Mouse (Mus musculus) cerebellum, postnatal 4 days (tissue): ENCODE measurements at regions not wholly inside any gene's neighbourhood (a gene's known extent, or its start where the extent isn't known, plus 50 kb on each side); places are given as distances from the start of the nearest gene placed in this dataset.

Experiments
- DNase-seq, 2 experiments: peaks; one replicate each; pipeline ENCODE4 v3.0.0; 2022; ENCODE audit warnings: low spot score in 2 of 2, mixed read lengths in 1 of 2

GRCm38 (mm10) chr5:120251697-120252401 is 135.6 kb downstream of the Rbm19 start:
- DNase-seq: no peak

DNA sequence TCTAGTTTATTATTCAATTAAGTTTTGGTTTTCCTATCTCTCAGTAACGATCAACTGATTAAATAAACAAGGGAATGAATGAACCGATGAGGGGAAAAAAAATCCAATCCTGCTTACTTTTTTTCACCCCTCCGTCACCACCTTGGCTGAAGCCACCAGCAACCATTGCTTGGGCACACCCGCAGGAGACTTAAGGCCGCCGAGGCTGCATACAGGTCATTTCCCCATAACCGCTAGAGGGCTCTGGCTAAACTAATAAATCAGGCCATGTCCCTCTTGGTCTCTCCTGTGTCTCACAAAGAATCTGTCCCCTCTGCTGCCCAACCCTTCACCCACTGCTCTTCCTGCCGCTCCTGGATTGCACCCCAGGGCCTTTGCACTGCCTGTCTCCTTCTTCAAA is 136.3 kb downstream of the Rbm19 start:
- DNase-seq: peak in 1 of 2 experiments; percentile 48

GRCm38 (mm10) chr5:120262715-120263273 is 146.5 kb downstream of the Rbm19 start:
- DNase-seq: no peak

- DNase-seq: peak in 1 of 2 experiments; percentile 53
These were observed 153.2 kb downstream of the Rbm19 start for GRCm38 (mm10) chr5:120269416-120269860.

DNA sequence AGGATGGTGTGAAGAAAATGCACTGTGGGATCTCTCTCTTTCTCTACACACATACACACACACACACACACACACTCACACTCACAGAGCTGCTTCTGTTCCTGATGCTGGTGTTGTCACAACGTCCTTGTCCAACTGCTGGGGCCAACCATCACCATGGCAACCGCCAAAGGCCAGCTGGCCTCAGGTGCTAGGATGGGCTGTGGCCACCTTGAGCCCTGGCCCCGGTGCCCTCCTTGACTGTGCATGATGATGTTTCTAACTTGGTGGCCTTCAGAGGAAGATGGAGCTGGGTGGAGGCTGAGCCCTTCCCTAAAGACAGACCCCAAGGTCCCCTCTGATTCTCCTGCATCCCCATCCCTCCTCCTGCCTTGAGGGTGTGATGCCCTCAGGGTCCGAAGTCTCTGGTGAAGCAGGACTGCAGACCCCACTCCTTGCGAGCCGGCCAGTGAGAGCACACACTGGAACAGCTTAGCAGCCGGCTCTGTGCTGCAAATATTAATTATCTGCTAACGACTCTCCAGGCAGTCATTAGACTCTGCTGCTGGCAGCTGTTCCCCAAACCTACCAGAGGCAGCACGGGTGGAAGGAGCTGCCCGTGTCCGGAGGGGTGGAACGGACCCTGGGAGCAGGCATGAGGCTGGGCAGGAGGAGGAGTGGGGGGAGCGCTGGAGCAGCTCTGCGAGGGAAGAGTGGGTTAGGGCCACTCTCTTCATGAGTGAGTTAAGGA is 154.8 kb downstream of the Rbm19 start:
- DNase-seq: no peak

- DNase-seq: no peak
These were observed 155.3 kb upstream of the Lhx5 start for GRCm38 (mm10) chr5:120276229-120276628.

DNA sequence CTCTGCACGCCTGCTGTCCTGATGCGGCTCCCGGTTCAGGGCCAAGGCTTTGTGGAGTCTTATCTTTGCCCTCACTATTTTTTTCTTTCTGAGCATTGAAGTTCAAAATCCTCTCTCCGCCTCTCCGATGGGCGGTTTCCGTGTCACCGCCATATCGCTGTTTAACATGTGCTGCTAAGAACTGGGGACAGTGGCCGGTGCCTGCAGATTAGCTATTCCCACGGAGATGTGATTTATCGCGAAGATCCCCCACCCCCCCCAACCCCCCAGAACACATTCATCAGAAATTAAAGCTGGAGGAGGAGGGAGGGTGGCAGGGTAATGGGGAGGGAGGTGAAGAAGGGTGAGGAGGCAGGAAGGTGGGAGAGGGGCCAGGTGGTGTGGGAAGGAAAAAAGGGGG is 151.2 kb upstream of the Lhx5 start:
- DNase-seq: no peak

DNA sequence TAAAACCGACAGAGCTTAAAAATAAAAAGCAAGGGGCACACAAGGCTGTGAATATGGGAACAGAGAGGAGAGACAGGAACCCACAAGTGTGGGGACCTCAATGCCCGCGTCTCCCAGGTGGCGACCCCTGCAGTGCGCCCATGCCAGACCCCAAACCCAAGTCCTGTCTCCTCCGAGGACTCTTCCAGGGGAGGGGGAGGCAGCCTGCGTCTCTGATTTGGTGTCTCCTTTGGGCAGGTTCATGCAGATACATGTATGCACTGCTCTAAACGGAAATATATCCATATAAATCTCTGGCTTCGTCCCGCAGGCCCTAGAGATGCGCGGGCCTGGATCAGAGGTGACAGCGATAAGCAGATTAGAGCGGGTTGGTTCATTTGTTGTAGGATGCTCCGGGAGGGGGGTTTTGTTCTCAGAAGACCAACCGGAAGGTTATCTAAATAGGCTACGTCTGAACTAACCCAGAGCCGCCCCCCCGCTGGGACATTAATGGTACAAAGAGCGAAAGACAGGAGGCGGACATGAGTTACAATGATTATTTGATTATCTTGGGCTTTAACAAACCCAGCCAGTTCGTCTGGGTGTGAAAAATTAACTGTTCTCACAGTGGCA is 150.4 kb upstream of the Lhx5 start:
- no peak for DNase-seq

GRCm38 (mm10) chr5:120281840-120282565 is 149.5 kb upstream of the Lhx5 start:
- no peak for DNase-seq

- no peak for DNase-seq
These were observed 146.9 kb upstream of the Lhx5 start for GRCm38 (mm10) chr5:120284625-120285024.

DNA sequence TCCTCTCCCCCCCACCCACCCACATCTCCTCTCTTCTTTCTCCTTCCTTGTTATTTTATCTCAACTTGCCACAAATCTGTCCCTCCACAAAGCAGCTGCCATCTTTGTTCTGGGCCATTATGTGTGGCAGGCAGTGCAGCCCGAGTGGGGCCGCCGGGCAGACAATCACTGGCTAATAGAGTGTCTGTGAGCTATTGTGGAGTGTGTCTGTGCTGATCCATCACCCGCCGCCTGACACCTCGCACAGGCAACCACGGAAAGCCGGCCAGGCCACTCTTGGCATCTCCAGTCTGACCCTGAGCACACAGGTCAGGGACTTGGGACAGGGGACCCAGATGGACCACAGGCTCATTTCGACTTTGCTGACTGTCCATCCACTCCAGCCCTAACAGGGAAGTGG is 146.5 kb upstream of the Lhx5 start:
- DNase-seq: no peak

GRCm38 (mm10) chr5:120286787-120287186 is 144.7 kb upstream of the Lhx5 start:
- DNase-seq: peak in 1 of 2 experiments; percentile 77

DNA sequence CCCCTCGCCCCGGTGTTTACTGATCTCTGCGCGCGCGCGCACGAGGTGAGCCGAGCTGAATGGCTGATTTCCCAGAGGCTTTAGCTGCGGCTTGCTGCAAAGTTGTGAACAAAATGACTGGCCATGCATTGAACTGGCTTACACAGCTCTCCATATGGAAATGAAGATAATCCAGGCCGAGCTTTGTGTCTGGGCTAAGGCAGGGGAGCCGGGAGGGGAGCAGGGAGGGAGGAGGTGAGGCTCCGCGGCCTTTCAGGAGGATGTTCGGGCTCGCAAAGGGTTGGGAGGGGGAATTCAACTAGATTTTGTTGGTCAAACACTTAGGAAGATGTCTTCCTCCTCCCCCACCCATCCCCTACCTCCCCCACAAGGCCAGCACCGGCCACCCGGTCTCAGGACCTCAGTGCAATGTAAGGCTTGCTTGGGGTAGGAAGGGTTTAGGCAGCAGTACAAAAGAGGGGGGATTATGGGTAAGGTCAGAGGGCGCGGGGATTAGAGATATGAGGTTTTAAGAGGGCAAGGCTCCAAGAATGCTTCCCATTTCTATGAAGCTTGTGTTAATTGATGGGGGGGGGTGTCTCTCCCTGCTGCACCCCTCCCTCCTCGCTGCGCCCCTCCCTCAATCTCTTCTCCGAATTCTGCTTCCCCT is 143.3 kb upstream of the Lhx5 start:
- no peak for DNase-seq

DNA sequence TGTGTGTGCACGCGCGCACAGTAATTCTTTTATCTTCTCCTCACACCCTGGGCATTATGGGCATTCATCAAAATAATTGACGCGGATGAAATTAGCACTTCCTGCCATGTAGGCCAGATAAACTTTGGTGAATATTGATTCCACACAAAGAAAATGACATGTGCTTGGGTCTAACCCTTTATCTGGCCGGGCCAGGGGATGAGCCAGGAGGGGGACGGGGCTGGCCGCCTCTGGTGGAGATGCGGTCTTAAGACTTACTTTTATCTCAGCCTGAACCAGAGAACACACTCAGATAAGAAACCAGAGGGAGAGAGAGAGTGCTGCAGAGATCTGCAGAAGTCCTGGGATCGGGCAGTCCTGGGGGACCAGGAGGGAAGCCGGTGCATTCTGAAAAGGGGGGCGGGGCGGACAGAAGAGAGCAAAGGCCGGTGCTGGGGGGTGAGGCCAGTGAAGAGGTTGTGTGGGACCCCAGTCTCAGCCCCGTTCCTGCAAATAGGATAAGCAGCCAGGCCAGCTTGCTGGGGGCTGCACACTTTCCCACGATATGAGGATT is 136.9 kb upstream of the Lhx5 start:
- DNase-seq: no peak

- DNase-seq: peak in 1 of 2 experiments; percentile 37
These were observed 134.3 kb upstream of the Lhx5 start for GRCm38 (mm10) chr5:120297190-120297589.

- no peak for DNase-seq
These were observed 133.7 kb upstream of the Lhx5 start for GRCm38 (mm10) chr5:120297665-120298282.

- DNase-seq: no peak
These were observed 129.8 kb upstream of the Lhx5 start for GRCm38 (mm10) chr5:120301672-120302071.

- DNase-seq: no peak
These were observed 129.2 kb upstream of the Lhx5 start for GRCm38 (mm10) chr5:120302307-120302706.

GRCm38 (mm10) chr5:120304295-120304701 is 127.2 kb upstream of the Lhx5 start:
- DNase-seq: no peak

DNA sequence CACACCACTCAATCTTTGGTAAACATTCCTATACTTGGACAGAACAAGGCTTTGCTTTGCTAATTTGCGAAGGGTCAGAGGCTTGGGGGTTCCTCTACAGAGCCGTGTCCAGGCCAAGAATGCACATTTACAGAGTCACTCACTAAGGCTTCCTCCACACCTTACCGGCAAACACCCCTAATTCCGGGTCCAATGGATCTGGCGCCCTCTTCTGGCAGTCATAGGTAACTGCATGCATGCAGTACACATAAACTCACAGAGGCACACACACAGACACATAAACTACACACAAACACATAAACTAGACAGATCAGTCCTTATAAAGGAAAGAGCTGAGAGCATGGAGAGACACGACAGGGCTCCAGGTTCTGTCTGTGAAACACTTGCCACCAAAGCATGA is 119.2 kb upstream of the Lhx5 start:
- no peak for DNase-seq
